Mouse (Mus musculus) small intestine, adult 2 months (tissue): ENCODE data around the gene Myom1.

Experiments used
- CTCF ChIP-seq: fragments of 200-500 bp; IDR thresholded peaks from 2 replicates; pipeline ENCODE4 v1.5.1; 2012; ENCODE audit warnings: low read depth, mild to moderate bottlenecking, control low read depth, inconsistent platforms, low read length, moderate library complexity, mixed read lengths; ENCODE audit not compliant: insufficient replicate concordance, insufficient read length; ENCODE audit errors: extremely low read depth
- POLR2A ChIP-seq: fragments of 200-500 bp; IDR thresholded peaks from 2 replicates; pipeline ENCODE4 v1.6.1; 2012; ENCODE audit warnings: low read depth, mild to moderate bottlenecking, control low read depth, inconsistent platforms, low read length, moderate library complexity

- TF ChIP-seq POLR2A (no peak), CTCF (no peak)
These were observed 132.7 kb downstream of the Myom1 start for GRCm38 (mm10) chr17:71135108-71135507.
